Mouse (Mus musculus) adrenal gland, postnatal 4 days (tissue): ENCODE results near the gene Rita1. TPM values are rescaled to one million over a fixed set of nuclear protein-coding genes. Genes with fewer than 3 reads are reported as not detected.

ENCODE experiments used
- DNase-seq, 2 experiments: peaks; one replicate each; pipeline ENCODE4 v3.0.0; 2021 to 2022; ENCODE audit warnings: low spot score in 2 of 2, mixed read lengths in 2 of 2
- total RNA-seq, 2 experiments: library from RNA; stranded (reverse); gene quantifications; 2 replicates each; pipeline ENCODE4 v1.2.3; 2021

The Rita1 gene
- total RNA-seq, 2 experiments from 2014 or later = 11.8 to 13.5 TPM

- DNase-seq = no peak
These were observed 64.0 kb downstream of the Rita1 start for GRCm38 (mm10) chr5:120548236-120548850.

Other genes starting within 250 kb of the Rita1 start
- gene Lhx5, start 180.9 kb downstream of the Rita1 start, total RNA-seq = not detected
- gene Sdsl, start 139.8 kb downstream of the Rita1 start, total RNA-seq = 10 to 100 TPM; 61.7 to 63.9 TPM
- 1 to 10 TPM in 1 of 2 experiments, not detected in 1; 1.8 TPM for gene Sds, start 136.1 kb downstream of the Rita1 start, total RNA-seq
- gene Plbd2, start 109.0 kb downstream of the Rita1 start, total RNA-seq = 10 to 100 TPM; 70.5 to 77.5 TPM
- gene Slc8b1, start 101.4 kb downstream of the Rita1 start, total RNA-seq = 10 to 100 TPM; 29.6 to 31.7 TPM
- 10 to 100 TPM; 47.5 to 49.5 TPM for gene Tpcn1, start 23.9 kb downstream of the Rita1 start, total RNA-seq
- 1 to 10 TPM; 1.2 to 1.5 TPM for gene Iqcd, start 23.6 kb downstream of the Rita1 start, total RNA-seq
- 10 to 100 TPM; 47.6 to 51.4 TPM for gene Ddx54, start 150 bp upstream of the Rita1 start, total RNA-seq
- gene Cfap73, start 21.6 kb upstream of the Rita1 start, total RNA-seq = under 1 TPM; 0.56 to 0.78 TPM
- gene Rasal1, start 36.2 kb upstream of the Rita1 start, total RNA-seq = 10 to 100 TPM; 10.7 to 15.8 TPM
- gene Dtx1, start 99.3 kb upstream of the Rita1 start, total RNA-seq = 10 to 100 TPM; 13.7 to 17.2 TPM
- gene Oas2, start 137.3 kb upstream of the Rita1 start, total RNA-seq = under 1 TPM; 0.17 to 0.31 TPM
- gene Oas3, start 165.1 kb upstream of the Rita1 start, total RNA-seq = under 1 TPM; 0.11 to 0.25 TPM
- gene Oas1e, start 182.9 kb upstream of the Rita1 start, total RNA-seq = not detected
- 1 to 10 TPM; 2.3 to 4.1 TPM for gene Oas1c, start 199.9 kb upstream of the Rita1 start, total RNA-seq
- not detected for gene Oas1f, start 234.8 kb upstream of the Rita1 start, total RNA-seq
- under 1 TPM in 1 of 2 experiments, not detected in 1; 0.20 TPM for gene Oas1h, start 248.8 kb upstream of the Rita1 start, total RNA-seq